Mouse (Mus musculus): ENCODE results near the gene Rit1.
"Not testable (repeated sequence)": the region's sequence is repeated elsewhere in the genome, so short reads cannot be mapped to it uniquely, and the experiment has no call there.

The Rit1 gene

GRCm38 (mm10) chr3:88716399-88717197 lies at the start of gene Rit1:
TSS of gene Rit1 (plus strand) at chr3:88716838.
- peak; percentile 50 for DNase-seq (ENCODE audit: low spot score)

GRCm38 (mm10) chr3:88677399-88677798 lies 39.2 kb upstream of the Rit1 start:
- peak; percentile 46 for DNase-seq (ENCODE audit: low spot score)

GRCm38 (mm10) chr3:88683814-88684213 lies 32.8 kb upstream of the Rit1 start:
- DNase-seq (ENCODE audit: low spot score), result no peak

- DNase-seq (ENCODE audit: low spot score), result no peak
These were observed 32.2 kb upstream of the Rit1 start for GRCm38 (mm10) chr3:88684236-88684979.

GRCm38 (mm10) chr3:88684980-88685941 lies 31.4 kb upstream of the Rit1 start, which contains the start of gene Khdc4:
TSS of gene Khdc4 (plus strand) at chr3:88685803.
- DNase-seq (ENCODE audit: low spot score), result peak; percentile 95

GRCm38 (mm10) chr3:88685958-88686451 lies 30.6 kb upstream of the Rit1 start:
- no peak for DNase-seq (ENCODE audit: low spot score)

GRCm38 (mm10) chr3:88686734-88687611 lies 29.7 kb upstream of the Rit1 start:
- no peak for DNase-seq (ENCODE audit: low spot score)

- DNase-seq (ENCODE audit: low spot score), result no peak
These were observed 27.6 kb upstream of the Rit1 start for GRCm38 (mm10) chr3:88689079-88689478.

- no peak for DNase-seq (ENCODE audit: low spot score)
These were observed 21.1 kb upstream of the Rit1 start for GRCm38 (mm10) chr3:88695545-88695944.

- DNase-seq (ENCODE audit: low spot score), result no peak
These were observed 18.6 kb upstream of the Rit1 start for GRCm38 (mm10) chr3:88698051-88698450.

- no peak for DNase-seq (ENCODE audit: low spot score)
These were observed 17.8 kb upstream of the Rit1 start for GRCm38 (mm10) chr3:88698834-88699233.

GRCm38 (mm10) chr3:88700247-88700646 lies 16.4 kb upstream of the Rit1 start:
- DNase-seq (ENCODE audit: low spot score), result no peak

- DNase-seq (ENCODE audit: low spot score), result no peak
These were observed 15.4 kb upstream of the Rit1 start for GRCm38 (mm10) chr3:88701222-88701621.

GRCm38 (mm10) chr3:88713709-88714108 lies 2.9 kb upstream of the Rit1 start:
- DNase-seq (ENCODE audit: low spot score), result no peak

- DNase-seq (ENCODE audit: low spot score), result no peak
These were observed 1.9 kb upstream of the Rit1 start for GRCm38 (mm10) chr3:88714725-88715124.

GRCm38 (mm10) chr3:88715716-88716115 lies 922 bp upstream of the Rit1 start:
- DNase-seq (ENCODE audit: low spot score), result not testable (repeated sequence)

- DNase-seq (ENCODE audit: low spot score), result no peak
These were observed 660 bp downstream of the Rit1 start for GRCm38 (mm10) chr3:88717198-88717798.

GRCm38 (mm10) chr3:88717831-88718230 lies 1.2 kb downstream of the Rit1 start:
- no peak for DNase-seq (ENCODE audit: low spot score)

- no peak for DNase-seq (ENCODE audit: low spot score)
These were observed 2.5 kb downstream of the Rit1 start for GRCm38 (mm10) chr3:88719098-88719497.

GRCm38 (mm10) chr3:88736556-88736955 lies 19.9 kb downstream of the Rit1 start:
- DNase-seq (ENCODE audit: low spot score), result no peak

Data from layer of hippocampus, adult 9-10 months (tissue).